Mouse (Mus musculus): ENCODE data around the gene Trim8.

Gene Trim8

DNA sequence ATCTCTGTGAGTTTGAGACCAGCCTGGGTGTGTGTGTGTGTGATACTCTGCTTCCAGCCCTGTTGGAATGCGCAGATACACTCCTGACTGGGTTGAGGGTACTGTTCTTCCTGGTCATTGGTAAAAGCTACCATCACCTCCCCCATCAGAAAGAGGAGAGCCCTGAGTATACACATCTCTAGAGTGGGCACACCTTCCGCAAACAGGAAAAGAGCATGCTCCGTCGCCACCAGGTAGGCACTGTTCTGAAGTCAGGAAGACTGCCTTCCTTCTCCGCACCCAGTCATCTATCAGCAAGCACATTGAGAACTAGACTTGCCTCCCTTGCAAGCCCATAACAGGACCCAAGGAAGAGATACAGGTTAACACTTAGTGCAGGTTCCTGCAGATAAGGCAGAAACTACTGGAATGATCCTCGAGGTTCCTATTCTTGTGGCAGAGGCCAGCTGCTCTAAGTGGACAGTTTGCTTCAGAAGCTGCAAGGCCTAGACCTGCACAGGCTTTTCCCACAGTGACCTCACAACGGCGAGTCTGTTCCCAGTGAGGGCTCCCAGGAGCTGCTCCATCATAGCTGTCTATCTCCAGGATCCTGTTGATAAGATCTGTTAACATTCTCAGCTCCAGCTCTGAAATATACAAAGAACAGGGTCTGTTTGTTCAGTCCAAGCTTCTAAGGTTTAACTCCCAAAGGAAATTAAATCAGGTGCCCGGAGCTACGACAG lies 20.7 kb upstream of the Trim8 start:
- no peak for DNase-seq

DNA sequence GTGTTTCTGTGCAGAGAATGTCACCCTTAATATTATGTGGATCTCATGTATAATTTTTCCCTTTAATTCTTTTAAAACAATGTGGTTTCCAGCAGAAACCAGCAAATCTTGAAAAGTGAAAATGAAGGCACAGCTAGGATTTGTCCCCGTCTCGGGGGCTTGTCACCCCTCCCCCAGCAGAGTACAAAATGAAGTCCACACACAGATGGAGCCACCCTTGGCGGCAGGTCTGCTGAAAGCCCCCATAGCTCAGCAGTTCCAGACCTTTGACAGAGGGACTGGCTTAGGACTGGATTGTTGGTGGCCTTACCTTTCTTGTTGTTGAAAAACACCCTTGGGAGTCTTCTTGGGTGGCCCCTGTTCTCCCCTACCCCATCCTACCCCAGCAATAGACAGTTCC lies 20.1 kb upstream of the Trim8 start:
- DNase-seq: no peak

DNA sequence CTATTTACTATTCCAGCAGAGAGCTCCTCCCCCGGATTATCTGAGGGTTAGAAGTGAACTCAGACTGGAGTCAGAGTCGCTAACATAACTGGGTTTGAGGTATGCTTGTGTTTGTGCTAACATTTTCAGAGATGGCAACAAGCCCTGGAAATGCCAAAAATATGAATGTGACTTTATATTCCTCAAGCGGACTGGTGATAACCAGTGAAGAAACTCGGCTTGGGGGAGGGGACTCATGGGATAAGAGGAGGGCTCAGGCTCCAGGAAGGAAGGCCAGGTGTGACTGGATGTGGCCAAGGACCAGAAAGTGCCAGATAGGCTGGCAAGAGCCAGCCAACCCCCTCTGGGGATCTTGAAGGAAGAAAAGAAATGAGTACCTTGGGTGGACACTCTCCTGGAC lies 19.7 kb upstream of the Trim8 start:
- no peak for DNase-seq

DNA sequence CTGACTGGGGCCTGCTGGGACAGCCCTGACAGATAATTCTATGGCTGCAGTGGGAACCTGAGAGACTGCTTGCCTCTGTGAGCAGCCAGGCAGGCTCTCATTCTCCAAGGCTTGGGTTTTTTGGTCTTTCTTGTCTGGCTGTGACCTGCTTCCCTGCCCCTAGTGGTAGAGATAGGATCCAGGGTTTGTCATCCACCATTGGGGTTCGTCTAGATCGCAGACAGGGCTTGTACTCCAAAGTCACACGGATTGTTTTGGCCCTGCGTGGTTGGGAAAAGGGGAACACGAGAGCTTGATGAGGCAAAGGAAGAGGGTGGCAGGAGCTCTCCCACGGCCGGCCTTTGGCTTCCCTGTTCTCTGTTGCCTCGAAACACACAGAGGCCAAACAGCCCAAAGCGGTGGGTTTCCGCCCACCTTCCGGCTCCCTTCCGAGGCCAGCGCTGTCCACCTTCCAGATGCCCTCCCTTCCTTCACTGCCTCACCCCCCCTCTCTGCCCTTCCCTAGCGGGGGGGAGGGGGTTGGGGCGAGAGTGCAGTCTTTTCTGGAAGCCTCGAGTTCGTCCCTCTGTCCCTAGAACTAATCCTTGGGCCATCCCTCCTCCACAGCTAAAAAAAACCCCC lies 18.5 kb upstream of the Trim8 start:
- DNase-seq: peak; percentile 23 to 39

DNA sequence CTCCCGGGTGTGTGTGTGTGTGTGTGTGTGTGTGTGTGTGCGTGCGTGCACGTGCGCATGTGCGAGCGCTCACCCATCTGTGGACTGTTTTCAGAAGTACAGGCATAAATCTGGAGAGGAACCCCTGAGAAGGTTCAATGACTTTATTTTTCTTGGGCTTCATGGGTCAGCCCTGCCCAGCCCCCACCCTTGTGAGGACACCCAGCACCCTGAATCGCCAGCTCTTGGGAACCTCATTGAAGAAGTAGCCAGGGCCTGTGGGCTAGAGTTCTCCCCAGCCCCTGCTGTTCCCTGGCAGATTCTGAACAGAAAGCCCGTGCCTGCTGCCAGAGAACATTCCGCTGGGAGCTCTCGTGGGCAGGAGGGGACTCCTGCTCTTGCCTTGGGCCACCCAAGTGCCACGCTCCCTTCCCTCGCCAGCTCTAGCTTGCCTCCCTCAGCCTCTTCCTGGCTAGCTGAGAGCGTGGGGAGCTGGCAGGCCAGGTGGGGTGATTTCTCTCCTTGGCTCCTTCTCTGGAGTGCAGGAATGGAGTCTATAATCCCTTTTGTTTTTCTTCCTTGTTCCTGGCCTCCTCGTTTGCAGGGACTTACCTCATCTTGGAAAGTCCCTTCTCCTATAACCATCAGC lies 17.7 kb upstream of the Trim8 start:
- DNase-seq: peak; percentile 65 to 67

DNA sequence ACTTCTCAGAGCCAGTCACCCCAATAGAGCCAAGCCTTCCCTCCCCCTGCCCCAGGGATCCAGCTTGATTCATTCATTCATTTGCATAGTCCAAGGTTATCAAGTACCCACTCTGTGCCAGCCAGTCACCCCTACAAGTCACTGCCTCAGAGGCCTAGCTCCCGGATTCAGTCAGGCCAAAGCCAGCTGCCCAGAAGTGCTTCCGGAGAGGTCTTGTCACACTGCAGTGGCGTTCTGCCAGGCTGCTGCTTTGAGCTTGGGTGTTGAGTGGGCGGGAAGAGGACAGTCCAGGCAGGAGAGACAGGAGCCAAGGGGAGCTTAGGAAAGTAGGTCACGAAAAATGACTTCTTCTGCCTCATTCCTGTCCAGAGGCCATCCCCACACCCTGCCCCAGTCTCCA lies 17.0 kb upstream of the Trim8 start:
- DNase-seq: peak; percentile 62 to 70

DNA sequence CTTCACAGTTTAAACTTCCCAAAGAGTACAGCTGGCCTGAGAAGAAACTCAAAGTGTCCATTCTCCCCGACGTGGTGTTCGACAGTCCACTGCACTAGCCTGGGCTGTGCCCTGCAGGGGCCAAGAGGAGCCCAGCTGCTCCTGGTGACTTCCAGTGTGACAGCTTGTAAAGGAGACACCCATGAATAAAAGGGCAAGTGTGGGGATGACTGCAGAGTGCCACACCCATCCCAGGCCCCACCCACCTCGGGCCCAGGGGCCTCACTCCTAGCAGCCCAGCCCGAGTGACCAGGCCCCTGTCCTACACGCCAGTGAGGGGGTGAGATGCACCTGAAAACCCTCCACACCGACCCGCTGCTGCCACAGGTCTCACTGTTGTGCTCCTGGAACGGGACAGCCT lies 15.7 kb upstream of the Trim8 start:
- no peak for DNase-seq

DNA sequence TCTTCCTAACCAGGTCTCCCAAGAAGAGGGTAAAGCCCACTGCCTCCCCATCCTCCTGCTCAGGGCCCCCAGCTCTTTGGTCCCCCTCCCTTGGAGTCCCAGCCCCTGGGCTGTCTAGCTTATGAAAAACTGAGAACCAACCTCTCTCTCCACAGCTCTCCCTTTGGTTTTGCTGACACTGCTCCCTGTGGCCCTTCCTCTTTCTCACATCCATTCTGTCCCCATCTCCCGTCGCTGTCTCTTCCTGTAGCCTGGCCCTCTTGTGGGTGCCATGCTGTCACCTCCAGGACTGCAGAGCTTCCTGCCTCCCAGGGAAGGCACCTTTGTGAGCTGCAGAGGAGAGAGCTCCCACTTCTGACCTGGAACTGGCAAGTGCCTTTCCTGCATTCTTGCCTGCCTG lies 14.8 kb upstream of the Trim8 start:
- no peak for DNase-seq

DNA sequence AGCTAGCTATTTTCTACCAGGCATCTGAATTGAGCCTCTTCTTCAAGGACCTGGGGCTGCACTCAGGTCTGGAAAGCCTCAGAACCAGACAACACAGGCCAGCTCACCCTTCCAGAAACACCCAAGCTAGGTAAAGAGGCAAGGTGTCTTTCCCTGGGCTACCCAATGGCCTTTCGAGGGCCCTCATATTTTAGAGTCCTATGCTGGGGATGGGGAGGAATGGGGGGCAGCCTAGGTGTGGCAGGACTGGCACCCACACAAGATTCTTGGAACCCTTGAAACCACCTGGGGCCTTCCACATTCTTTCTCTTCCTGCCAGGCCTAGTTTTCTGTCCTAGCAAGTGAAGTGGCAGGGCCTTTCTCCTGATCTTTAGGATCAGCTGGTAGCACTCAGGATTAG lies 12.1 kb upstream of the Trim8 start:
- no peak for DNase-seq

DNA sequence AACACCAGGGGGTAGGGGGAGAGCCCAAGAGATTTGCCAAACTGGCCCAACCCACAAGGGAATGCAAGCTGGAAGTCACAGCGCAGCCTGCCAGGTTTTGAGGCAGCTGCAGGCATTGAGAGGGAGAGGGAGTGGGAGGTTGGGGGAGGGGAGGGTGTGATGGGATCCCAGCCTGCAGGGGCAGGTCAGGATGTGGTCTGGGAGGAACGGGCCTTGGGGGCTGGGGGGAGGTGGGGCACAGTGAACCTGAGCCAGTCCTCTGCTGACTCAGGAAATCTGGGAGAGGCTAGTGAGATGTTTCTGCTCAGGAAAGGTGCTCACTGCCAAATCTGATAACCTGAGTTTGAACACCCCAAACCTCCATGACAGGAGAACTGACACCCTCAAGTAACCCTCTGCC lies 10.9 kb upstream of the Trim8 start:
- DNase-seq: no peak

DNA sequence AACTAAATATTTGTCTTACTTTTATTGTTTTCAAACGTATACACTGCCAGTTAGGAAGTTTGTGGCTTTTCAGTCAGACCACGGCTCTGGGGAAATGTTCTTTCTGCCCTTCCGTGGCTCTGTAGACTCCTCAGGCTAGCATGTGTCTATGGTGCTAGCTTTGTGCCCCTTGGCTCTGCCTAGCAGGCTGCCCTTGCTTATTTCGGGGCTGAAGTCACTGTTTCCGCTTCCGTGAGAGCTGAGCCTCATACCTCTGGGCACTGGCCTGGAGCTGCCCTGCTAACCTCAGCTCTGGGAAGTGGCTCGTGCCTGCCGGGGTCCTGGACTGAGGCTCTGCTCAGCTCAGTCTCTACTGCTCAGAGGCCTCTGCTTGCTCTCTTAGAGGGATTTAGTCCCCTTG lies 6.4 kb upstream of the Trim8 start:
- no peak for DNase-seq

DNA sequence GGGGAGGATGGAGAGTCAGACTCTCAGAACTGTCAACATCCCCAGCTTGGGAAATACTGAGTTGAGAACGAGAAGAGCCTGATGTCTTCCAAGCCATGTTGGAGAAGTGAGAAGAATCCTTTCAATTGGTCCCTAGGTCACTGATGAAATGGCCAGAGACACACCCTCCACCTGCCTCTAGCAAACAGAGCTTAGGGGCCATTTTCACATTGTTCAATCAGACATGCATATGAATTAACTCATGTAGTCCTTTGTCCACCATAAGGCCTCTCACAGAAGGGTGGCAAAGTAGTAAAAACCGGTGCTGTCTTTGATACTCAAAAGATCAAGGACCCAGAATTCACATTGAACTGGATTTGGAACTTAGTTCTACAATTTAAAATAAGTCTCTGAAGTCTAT lies 4.3 kb upstream of the Trim8 start:
- DNase-seq: no peak

DNA sequence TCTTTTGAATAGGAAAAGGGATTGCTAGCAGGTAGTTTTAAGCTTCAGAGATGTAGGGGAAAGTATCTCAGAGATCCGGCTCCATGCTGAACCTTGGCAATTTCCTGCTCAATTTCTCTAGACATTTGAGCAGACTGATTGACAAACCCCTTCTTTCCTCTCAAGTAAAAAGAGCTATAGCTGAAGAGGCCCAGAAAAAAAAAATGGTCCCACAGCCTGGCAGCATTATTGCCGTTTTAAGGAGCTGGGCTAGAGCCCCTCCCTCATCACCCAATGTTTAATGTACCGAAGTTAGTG lies 2.0 kb upstream of the Trim8 start:
- DNase-seq: no peak

DNA sequence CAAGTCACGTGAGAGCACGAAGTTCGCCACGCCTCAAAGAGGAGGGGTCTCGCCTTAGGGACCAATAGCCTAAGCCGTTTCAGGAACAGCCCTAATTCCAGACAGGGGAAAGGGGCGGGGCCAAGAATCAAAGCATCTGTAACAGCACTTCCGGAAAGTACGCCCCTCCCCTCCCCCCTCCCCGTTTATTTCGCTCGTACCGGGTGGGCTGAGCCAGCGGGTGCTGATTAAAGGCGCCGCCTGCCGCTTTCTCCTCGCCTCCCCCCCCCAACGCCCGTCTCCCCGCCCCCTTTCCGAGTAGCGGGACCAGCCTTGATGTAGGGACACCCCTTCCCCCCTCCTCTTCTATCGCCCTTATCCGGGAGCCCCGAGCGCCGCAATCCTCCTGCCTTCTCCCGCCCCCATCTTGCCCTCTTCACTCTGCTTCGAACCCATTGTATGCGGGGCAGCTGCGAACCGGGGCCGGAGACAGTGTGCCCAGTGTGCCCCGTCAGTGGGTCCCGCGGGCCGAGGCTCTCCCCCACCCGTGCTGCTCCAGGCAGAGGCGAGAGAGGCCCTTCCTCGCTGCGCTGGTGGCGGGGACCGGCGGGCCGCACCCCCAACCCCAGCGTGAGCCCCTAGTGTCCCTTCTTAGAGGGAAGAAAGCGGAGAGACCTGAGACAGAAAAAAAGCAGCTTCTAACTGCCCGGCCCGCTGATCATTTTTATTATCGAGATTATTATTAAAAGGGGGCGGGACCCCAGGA lies 1.5 kb upstream of the Trim8 start:
- DNase-seq: peak; percentile 89 to 96

DNA sequence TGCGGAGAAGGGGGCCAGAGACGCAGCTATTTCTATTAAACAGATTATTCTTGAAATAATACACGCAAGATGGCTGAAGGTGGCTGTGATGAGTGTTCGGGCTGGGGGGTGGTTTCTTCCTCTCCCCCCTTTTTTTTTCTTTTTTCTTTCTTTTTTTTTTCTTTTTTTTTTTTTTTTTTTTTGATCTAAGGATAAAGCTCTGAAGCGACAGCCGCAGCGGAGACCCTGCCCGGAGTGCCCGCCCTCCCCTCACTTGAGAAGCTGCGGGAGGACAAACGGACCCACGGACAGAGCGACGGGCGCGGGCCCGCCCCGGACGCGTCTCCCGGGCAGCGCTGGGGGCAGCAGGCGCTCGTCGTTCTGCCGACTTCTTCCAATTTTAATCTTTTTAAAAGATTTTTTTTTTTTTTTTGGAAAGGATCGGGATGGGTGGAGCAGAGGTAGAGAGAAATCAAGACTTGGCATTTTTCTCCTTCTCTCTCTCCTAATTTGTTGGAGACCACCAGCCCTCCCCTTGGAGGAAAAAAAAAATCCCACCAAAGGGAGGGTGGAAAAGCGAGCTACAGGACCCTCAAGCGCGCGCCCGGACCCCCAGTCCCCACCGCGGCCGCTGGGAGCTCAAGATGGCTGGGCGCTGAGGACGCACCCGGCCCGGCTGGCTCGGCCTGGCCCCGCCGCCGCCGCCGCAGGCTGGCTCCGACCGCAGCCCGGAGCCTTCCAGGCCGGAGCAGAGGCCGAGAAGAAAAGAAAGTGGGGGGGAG lies 741 bp upstream of the Trim8 start:
- DNase-seq: peak; percentile 65 to 77

DNA sequence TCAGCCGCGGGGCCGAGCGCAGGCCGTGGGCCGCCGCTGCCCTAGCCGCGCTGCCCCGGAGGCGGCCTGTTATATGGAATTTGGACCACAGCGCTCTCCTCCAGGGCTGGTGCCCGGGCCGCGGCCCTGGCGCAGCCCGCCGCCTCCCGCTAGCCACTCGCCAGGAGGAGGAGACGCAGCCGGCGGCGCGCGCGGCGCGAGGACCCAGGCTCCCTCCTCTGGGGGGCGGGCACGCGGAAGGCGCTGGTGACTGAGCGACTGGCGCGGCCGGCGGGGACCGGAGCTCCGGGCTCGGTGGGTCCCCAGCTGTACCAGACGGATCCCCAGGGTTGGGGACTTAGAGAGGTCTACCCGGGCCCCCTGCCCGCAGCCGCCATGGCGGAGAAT lies 560 bp downstream of the Trim8 start:
- DNase-seq: peak; percentile 83 to 85

DNA sequence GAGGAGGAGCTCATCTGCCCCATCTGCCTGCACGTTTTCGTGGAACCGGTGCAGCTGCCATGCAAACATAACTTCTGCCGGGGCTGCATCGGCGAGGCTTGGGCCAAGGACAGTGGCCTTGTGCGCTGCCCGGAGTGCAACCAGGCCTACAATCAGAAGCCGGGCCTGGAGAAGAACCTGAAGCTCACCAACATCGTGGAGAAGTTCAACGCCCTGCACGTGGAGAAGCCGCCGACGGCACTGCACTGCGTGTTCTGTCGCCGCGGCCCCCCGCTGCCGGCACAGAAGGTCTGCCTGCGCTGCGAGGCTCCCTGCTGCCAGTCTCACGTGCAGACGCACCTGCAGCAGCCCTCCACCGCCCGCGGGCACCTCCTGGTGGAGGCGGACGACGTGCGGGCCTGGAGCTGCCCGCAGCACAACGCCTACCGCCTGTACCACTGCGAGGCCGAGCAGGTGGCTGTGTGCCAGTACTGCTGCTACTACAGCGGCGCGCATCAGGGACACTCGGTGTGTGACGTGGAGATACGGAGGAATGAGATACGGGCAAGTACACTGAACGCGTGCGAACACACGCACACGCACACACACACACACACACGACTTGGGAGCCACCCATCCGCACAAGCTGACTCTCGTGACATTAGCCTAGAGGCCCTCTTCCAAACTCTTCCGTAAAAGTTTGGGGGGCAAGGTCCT lies 1.1 kb downstream of the Trim8 start:
- DNase-seq: peak; percentile 89 to 90

DNA sequence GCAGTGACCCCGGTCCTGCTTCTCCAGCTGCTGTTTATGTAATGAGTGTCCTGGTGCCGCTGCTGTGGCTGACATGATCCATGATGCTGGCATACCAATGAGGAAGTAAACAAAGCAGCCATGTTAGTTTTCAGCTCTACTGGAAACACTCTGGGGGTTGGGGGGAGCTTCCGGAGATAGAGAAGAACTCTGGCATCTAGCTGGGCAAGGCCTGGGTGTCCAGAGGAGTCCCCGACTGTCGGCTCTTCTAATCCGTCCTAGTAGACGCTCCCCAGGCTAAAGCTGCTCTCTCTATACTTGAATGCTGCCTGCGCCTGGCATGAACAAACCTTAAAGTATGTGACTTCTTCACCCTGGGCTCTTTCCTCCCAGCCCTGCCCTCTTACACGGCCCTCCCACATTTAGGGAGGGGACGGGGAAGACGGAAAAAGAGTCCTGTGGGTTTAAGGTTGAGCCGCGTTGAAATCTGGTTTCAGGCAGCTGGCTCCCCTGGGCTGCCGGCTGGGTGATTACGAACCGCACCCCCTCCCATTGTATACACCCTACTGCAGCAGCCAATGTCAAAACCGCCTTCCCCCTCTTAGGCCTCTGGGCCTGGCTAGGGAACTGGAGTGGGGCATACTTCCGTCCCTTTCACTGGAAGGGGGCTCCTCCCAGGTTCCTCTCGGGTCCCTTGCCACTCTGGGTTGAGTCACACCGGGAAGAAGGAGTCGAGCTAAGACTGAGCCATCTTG lies 2.0 kb downstream of the Trim8 start:
- DNase-seq: peak; percentile 51 to 56

DNA sequence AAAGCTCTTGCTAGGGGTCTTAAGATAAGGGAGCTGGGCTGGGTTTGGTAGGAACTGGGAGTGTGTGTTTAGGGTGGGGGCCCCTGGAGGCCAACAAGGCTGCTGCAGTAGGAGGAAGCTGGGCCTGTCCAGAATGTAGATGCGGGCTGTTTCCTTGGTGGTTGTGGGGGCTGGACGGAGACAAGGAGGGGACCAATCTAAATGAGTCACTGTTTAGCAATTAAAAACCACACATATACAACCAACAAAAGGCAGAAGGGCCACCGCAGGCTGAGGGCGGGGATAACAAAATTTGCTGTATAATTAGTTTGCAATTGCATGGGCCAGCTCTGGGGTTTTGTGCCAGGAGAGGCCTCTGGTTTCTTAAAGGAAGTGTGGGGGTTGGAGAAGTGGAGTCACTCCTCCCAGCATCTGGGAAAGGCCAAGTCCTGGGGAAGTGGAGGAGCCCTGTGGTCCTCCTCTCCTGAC lies 2.6 kb downstream of the Trim8 start:
- DNase-seq: peak; percentile 47 to 49

DNA sequence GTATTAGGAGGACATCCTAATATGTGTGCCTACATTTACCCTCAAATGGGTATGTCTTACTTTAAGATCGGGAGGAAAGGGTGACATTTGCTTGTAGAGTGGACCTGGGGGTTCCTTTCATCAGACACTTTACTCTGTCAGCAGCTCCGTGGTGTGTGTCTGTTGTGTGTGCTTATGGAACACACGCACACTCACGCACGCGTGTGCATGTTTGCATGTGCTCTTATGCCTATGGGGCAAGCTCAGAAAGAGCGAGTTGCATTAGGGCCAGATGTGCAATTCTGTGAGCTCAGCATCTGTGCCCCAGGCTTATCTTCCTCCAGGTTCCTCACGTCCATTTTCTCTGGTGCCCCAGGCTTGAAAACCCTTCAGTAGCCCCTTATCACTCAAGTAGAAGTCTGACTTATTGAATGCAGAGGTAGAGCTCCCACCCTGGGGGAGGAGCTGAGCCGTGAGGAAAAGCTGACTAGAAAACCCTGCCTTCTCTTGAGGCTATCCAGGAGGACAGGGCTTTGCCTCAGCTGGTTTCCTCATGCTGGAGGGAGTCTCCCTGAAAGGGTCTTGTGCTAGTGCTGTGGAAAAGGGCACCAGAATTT lies 3.4 kb downstream of the Trim8 start:
- no peak for DNase-seq

Data from cerebellum, postnatal 25 days (tissue).